Mouse (Mus musculus) megakaryocyte, adult 5-6 weeks (primary cell): ENCODE measurements around the gene Ston2. TPM values are rescaled to one million over a fixed set of nuclear protein-coding genes. Genes with fewer than 3 reads are reported as not detected.
"Not testable (repeated sequence)": the region's sequence is repeated elsewhere in the genome, so short reads cannot be mapped to it uniquely, and the experiment has no call there.

ENCODE experiments used
- ATAC-seq: 2 replicates; pipeline ENCODE4 v1.8.0; 2016; ENCODE audit warnings: mild to moderate bottlenecking, inconsistent platforms; ENCODE audit not compliant: poor library complexity, severe bottlenecking
- total RNA-seq, 2 experiments: library from RNA; stranded (forward) in 1 of 2; stranded (reverse) in 1 of 2; fragments of 153-499, 151-499 nt in 1 of 2; fragments of 221-1000, 200-1000 nt in 1 of 2; gene quantifications; 2 replicates each; pipeline versions ENCODE4 v1.2.3 to v1.2.4; 2015 to 2017

Ston2 gene
- total RNA-seq, 2 experiments from 2014 or later, result 3.9 to 4.6 TPM

DNA sequence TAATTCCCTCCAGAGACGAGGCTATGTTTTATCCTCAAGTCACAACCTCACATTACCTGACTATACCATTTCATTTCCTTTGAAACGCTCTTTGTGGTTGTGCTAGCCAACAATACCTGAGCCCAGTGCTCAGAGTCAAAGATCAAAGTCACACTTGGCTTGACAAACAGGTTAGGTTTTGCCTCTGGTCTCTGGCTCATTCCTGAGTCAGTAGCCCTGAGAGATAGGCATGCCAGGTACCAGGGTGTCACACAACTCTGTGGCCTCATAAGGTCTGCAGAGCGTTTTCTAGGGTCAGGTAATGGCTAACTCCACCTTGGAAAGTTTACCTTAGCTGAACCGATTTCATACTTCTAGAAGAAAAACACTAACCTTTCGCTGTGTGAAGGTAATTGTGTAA, 35.5 kb downstream of the Ston2 start:
- no peak for ATAC-seq

DNA sequence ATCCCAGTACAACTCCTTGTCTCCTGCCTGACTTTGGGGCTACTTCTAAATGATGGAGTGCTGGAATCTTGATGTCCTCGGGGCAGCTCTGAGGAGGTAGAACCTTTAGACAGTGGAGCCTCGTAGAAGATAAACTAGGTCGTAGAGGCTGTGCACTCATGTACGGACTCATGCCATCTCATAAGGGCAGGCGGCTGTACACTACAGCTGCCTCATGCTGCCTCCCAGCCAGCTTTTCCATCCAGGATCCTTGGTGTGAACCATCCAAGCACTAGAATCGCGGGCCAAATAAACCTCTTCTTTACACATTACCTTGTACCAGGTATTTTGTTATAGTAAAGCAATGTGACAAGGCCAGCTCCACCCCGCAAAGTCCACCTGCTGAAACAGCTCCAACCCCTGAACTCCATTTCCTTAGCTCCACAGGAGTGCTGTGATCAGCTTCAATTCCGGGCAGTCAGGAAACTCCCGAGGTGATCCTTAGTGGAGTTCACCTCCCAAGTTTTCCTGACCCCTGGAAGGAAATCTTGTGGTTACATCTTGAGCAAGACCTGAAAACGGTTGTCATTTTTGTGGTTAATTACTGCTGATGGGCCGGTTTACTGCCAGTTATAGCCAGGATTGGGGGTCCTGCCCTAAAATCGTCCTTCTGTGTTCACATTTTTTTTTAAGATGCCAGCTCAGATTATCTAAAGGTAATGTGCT, 36.1 kb downstream of the Ston2 start:
- ATAC-seq, result no peak

DNA sequence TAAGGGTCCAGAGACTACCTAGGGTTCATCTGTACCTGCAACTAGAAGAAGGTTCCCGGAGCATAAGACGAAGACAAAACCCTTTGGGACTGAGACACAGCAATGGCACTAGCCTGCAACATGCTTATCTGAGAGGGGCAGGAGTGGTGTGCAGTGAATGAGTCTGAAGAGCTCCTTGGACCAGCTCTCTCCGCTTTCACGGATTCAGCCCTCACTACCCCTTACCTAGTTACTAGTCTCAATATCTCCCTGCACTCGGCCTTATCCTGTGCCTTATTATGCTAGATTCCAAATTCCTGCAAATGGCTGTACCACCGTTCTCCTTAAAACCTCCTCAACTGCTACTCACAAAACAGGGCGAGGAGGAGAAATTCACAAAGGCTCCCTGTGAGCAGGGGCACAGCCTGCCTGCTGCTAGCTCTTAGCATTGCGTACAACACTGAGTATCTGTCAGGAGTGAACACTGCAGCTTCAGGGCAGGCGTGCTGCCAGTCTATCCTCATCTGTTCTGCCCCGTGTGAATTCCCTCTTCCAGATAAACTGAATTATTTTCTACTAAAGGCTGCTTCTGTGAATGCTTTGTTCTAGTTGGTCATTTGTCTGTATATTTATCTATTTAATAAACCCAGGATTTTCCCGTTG, 38.5 kb downstream of the Ston2 start:
- no peak for ATAC-seq

DNA sequence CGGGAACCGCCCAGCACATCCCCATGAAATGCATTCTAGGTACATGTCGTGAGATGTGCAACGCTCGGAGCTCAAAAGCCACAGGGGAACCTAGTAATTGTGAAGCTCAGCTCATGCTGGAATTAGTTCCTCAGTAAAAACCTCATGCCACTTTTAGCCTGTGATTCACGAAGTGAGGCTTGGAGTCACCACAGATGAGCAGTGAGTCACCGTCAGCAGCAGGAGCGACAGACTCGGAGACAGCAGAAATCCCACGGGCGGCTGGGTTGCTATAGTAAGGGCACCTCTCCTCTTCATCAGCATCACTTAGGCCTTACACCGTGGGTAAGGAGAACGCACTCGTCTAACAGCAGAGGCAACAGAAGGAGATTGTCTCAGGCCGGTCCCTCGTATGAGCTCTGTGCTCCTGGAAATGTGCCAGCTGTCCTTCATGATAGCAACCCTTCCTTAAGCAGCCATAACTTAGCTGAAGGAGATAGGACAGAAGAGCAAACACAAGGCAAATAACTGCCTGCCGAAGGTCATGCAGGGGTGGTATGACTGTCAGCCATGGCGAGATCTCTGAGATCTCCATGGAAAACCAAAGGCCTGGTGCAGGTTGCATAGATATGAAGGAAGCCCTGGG, 39.8 kb downstream of the Ston2 start:
- peak; percentile 80 for ATAC-seq

DNA sequence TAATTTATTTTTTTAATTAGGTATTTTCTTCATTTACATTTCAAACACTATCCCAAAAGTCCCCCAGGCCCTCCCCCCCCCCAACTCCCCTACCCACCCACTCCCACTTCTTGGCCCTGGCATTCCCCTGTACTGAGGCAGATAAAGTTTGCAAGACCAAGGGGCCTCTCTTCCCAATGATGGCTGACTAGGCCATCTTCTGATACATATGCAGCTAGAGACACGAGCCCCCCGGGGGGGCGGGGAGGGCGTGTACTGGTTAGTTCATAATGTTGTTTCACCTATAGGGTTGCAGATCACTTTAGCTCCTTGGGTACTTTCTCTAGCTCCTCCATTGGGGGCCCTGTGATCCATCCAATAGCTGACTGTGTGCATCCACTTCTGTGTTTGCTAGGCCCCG, 41.3 kb downstream of the Ston2 start:
- ATAC-seq, result not testable (repeated sequence)

DNA sequence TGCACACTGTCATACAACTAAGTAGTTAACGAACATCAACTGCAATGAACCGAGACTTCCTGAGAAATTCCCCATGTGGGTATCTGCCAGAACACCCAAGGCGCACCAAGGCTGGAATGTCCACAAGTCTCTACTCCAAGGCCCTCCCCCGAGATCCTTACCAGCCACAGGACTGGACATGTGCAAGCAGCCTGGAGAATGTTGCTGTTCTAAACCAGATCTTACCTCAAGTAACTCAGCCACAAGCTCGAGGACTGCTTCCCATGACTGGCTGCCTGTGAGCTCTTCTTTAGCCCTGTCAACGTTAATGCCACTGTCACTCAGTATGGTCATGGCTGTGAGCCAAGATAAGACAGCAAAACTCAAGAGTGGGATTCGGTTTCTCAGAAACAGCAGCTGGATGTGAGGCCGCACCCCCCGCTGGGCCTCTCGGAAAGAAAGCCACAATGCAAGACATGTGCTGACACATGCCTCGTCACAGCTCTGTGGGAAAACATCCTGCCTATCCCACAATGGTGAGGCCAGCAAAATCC, 42.4 kb downstream of the Ston2 start:
- ATAC-seq, result no peak

DNA sequence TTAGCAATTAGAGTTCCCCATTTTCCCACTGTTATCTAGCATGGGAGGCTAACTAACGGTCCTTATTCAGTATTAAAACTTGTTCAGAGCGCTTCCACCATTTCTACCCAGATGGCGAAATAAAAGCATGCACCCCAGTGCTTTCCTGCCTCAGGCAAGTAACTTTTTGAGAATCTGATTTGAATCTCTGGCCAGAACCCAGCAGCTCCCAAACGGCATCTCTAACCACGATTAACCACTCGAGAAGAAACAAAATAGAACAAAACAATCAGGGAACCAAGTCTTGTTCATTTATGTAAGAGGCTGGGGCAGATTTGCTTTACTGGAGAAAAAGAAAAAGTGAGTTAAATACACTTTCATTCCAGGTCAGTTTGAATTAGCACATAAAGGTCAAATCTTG, 44.1 kb downstream of the Ston2 start:
- ATAC-seq, result no peak

DNA sequence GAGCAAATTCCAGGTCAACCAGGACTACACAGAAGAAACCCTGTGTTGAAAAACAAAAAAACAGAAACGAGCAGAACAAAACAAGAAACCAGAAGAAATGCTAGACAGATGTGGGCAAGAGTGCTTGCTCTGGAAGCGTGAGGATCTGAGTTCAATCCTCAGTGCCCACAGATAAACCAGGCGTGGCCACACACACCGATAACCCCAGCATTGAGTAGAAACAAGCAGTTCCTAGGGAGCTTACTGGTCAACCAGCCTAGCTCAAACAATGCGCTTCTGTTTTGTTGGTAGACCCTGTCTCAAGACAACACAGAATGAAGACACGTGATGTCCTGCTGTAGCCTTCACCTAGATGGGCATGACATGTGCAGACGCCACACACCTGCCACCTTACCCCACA, 45.3 kb downstream of the Ston2 start:
- no peak for ATAC-seq

DNA sequence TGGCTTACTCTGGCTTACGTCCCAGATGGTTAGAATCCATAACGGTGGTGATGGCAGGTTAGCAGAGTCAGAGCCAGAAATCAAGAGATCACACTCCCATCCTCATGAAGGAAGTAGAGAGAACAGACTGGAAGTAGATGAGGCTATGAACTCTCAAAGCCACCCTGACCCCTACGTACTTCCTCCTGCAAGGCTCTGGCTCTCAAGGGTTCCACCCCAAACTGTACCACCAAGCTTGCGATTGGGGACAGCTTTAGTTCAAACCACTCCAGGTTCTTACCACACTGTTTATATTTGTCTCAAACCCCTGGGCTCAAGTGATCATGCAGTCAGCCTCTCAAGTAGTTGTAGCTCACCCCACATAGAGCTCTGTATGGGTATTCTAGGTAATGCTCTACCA, 49.8 kb downstream of the Ston2 start:
- ATAC-seq, result peak; percentile 46

DNA sequence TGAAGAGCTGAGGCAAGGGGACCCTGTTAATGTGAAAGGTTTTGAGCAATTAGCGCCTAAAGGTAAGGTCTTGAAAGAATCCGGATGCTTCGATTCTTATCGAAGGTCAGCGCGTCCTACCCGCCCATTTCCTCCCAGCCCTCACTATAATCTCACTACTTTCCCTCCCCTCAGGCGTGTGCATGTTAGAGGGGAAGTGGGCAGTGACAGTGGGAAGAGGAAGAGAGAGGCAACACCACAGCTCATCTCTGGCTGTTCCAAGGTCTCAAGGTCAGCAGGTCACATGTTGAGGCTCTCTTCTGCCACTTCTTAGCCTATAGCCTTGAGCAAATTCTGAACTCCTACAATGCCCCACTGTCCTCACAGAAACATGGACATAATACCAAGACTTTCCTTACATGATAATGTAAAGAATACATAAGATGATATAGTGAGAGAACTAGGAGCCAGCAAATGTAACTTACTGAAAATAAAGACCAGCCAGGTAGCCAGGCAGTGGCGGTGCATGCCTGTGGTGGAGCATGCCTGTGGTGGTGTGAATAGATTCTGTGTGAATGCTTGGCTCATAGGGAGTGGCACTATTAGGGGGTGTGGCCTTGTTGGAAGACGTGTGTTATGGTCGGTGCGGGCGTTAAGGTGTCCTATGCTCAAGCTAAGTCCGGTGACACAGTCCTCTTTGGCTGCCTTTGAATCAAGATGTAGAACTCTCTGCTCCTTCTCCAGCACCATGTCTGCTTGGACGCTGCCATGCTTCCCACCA, 51.8 kb downstream of the Ston2 start:
- ATAC-seq, result peak; percentile 86

DNA sequence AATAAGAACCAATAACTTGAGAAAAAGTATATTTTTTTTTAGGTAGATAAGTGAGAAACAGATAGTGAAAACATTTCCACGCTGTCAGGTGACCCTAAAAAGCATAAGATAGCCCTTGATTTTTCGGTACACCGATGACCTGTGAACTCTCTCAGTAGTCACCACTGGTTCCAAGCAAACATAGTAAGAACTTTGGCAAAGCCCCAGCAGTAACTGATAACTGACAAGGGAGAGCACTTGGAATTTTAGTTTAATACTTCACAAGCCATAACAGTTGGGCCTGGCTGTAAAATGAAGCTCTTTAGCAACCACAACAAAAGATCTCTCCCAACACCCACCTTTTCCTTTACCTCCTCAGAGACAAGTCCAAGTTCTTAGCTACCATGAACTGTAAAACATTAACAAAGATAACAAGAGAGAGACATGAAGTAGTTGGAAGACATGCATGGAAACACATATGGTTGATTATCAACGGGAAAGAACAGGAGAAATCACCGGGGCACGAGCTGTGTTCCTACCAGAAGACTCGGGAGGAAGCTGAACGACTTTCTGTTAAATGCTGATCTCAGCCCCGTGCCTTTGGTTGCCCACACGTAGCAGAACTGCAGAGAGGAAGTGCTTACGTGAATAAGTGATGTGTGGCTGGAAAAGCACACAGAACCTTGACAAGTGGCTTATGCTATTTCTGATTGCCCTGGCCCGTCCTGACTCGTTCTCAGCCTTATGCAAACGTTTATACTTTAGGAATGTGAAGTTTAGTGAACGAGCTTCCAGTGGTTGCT, 53.8 kb downstream of the Ston2 start:
- ATAC-seq, result peak; percentile 71

DNA sequence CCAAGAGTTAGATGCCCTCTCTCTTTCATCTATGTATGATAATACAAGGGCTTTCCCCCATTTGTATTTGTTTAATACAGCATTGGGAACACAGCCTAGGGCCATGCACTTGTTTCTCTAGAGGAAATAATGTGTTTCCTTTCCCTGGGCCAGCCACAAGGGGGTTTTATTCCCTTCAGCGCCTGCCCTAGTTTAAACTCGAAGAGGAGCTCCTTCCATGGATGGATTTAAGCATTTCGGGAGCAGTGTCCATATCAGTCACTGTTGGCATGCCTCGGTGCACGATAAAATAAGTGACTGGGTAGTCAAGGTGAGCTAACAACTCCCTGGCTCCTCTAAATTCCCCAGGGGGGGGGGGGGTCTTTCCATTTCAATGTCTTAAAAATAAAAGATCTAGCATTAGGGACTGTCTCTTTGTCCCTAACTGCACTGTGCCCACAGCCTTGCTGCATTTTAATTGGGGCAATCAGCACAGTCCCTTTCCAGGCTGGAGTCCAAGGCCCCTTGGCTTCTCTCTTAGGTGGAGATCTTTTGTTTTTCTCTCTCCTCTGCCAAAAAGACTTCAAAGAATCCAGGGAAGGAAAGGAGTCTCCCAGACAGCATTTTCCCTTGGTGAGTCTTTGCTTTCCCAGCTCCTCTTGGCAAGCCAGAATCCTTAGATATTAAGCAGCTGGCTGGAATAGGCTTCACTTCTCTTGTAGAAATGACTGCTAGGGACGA, 55.3 kb downstream of the Ston2 start:
- ATAC-seq, result no peak

DNA sequence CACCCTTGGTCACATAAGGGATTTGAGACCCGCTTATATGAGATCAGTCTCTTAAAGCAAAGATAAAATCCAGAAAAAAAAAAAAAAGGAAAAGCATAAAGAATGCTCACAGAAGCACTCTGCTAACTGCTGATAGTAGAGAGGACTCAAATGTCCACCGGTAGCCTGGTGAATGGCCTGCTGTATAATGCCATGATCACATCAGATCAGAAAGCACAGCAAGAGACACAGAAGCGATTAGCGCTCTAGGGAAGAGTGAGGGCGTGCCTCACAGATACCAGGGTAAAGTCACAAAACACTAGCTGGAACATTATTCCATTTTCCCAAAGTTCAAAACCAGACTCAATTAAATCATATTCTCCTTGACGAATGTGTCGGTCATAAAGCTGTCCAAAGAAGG, 62.0 kb downstream of the Ston2 start:
- no peak for ATAC-seq

DNA sequence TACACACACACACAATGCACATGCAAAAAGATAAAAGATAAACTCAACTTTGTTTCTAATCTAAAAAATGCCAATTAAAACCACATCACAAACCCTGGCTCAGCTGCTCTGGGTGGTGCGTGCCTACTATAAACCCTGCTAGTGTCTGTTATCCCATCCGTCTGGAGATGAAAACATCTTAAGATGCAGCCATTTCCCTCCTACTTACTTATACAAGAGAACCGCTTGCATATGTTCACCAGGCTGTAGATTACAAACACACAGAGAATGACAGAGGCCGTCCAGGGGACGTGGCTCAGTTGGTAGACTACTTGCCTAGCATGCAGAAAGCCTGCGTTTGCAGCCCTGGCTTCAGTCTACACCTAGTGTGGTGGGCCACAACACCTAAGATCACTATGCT, 64.3 kb downstream of the Ston2 start:
- ATAC-seq, result no peak

DNA sequence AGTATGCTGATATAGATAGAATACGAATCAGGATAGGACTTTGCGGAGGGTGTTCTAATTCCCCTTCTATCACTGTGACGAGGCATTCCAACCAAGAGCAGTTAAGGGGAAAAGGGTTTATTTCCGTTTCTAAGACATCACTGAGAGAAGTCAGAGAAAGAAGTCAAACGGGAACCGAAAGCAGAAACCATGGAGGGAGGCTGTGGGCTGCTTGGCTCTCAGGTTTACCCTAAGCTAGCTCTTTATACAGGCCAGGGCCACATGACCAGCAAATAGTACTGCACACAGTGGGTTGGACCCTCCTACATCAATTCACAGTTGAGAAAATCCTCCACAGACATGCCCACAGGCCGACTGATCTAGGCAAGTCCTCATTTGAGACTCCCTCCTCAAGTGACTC, 69.1 kb downstream of the Ston2 start:
- peak; percentile 99 for ATAC-seq

DNA sequence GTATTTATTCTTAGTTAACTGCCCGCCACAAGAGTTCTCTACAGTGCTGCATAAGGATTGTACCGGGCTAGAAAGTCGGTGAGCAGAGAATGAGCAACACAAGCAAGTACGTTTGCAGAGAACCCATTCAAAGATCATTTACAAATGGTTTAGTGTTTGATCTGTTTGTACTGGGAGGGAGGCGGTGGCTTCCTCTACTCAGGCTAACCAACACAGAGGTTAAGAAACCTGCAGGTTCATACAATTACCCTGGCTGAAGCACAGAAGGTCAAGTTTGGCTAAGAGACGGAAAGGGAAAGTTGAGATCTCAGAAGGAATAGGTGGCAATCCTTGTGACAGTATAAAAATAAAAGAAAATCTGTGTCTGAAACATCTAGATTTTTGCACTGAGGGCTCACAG, 72.5 kb downstream of the Ston2 start:
- ATAC-seq, result no peak

DNA sequence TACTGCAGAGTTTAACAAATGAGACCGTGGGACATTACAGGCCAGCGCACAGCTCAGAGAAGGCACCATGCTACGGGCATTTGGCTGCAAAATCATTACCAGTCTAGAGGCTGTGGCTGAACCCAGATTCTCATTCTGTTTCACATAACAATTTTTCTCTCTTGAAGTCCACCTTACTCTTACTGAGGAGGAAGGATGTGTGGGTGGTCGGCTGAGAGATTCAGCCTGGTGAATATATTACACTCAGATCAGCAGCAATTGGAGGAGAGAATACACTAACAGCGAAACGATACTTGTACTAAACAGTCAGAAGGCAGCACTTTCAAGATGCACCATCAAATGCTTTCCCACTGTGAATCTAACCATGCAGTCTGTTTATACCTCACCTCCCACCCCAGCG, 74.8 kb downstream of the Ston2 start:
- no peak for ATAC-seq

DNA sequence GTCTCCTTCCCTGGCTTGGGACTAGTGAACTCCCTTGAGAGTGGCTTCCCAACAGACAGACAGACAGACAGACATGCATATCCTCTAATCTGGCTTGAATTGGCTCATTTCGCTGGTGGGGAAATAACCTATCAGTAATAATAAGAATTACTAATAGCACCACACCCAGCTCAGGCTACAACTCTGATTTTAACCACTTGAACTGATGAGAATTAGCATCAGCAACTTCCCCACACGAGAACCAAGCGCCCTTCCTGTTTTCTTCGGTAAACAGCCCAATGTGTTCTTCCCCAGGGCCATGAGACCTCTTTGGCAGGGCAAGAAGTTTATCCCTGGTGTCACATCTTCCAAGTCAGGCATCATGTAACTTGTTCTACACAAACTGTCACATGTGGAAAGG, 76.5 kb downstream of the Ston2 start:
- peak; percentile 85 for ATAC-seq

DNA sequence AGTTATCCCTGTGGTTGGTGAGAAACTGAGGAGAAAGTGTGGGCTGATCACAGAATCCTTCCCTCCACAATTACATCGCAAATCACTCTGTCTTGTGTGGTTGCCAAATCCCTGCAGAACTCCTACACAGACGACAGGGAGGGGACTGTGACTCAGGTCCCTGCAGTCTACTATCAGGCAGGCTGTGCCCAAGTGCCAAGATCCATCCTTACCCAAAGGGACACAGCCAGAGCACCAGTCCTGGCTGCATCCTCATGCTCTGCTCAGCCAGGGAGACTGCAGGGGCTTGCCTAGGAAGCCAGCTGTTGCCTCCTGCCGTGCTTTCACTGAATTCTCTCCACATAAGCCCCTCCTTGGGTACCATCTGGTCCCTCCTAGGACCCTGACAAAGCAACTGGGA, 77.3 kb downstream of the Ston2 start:
- no peak for ATAC-seq

DNA sequence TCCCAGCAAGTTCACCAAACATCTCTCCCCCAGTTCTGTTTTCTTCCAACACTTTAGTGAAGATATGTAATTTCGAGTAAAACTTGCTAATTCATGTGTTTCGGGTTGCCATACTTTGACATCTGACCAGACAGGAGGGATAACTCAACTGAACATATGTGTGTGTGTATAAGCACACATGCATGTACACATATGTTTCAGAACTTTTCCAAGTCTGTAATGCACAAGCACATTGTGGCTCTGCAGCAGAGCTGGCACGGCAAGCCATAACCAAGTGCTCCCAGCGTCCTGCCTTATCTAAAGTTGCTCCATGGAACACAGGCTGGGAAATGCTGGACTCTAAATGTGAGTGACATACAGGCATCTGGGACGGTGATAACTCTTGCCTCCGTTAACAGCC, 78.6 kb downstream of the Ston2 start:
- no peak for ATAC-seq
